Mouse (Mus musculus): Measurements from ENCODE around the gene Tbc1d4.

The Tbc1d4 gene

GRCm38 (mm10) chr14:101428805-101429516 is 180.0 kb downstream of the Tbc1d4 start:
- DNase-seq (ENCODE audit: low spot score): no peak

GRCm38 (mm10) chr14:101417679-101418078 is 191.3 kb downstream of the Tbc1d4 start:
- no peak for DNase-seq (ENCODE audit: low spot score)

Measured in urinary bladder, postnatal 25 days (tissue).